In the genomic region with DNA sequence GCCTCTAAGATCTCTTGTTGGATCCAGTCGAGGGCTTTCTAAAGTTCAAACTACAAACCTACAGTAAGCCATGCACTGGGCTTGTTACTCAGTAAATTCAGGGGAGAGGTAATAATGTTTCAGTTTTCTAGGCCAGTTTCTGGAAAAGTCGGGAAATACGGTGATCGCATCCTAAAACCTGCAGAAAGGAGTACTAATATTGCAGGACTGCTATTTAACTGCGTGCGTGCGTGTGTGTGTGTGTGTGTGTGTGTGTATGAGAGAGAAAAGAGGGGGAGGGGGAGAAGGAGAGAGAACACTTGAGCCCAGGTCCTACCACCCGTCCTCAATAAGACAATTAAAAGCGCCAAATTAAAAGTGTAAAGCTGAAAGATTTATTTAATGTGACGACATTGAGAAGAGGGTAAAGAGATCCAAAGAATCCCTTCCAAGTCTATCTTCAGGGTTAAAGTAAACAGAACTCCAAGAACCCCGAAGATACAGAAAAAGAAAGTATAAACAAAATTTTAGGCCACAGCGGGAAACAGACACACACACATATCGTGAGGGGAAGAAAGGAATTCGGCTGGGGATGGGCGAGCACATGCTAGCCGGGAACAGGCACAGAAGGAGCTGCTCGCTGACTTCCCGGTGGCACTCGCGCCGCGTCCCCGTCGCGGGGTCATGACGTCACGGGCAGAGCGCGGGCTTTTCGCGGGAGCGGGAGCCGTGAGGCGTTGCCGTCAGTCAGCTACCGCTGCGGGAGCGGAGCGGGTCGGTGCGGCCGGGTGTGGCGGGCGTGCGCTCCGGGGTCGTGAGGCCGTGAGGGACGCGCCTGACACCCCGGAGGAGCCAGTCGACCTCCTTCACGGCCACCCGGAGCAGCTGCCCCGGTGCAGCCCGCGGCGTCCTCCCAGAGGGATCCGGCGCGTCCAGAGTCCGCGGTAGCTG, we compare ENCODE assay signal across 8 mouse cellular contexts. TPM values are rescaled to one million over a fixed set of nuclear protein-coding genes. Genes with fewer than 3 reads are reported as not detected.
A peak's percentile ranks its signal among the peaks of the same experiment; 100 is the strongest.
DNase-seq lines count a peak whose midpoint lies in the region; ATAC-seq and TF ChIP-seq lines count a peak whose summit lies in the region.

A gene (plus strand): TSS at position 694 of the 930 bp plus-strand sequence.

- WGBS in forebrain, embryonic 15.5 days: 4% methylated on average over 63 of the region's 63 CpGs
- WGBS in lung, embryonic 14.5 days: 4% methylated on average over 62 of the region's 63 CpGs
- WGBS in olfactory bulb, adult 2 months: 3% methylated on average over 63 of the region's 63 CpGs
- WGBS in thymus, adult 2 months: 4% methylated on average over 63 of the region's 63 CpGs

- H3K4me3 ChIP-seq in forebrain, embryonic 15.5 days: peak within 1 kb of the TSS; percentile 64
- peak within 1 kb of the TSS; percentile 75 for H3K4me3 ChIP-seq in layer of hippocampus, adult 2 months
- peak within 1 kb of the TSS; percentile 82 for H3K4me3 ChIP-seq in lung, embryonic 14.5 days (ENCODE audit: low read depth, low read length)
- H3K4me3 ChIP-seq in olfactory bulb, adult 2 months (ENCODE audit: insufficient read depth, low read depth, low read length): peak within 1 kb of the TSS; percentile 95
- H3K4me3 ChIP-seq in thymus, adult 2 months (ENCODE audit: control insufficient read depth, insufficient read depth, low read length): peak within 1 kb of the TSS; percentile 87

- intact Hi-C loops in heart, postnatal 36 days (cut with DNase I): loop anchor here (2.0 kb wide), 1 partner anchor 145 kb away; a partner anchor contains a TSS

- peak within 1 kb of the TSS; percentile 73 for H3K9ac ChIP-seq in forebrain, embryonic 15.5 days (replicated peaks)
- H3K9ac ChIP-seq in lung, embryonic 14.5 days: peak within 1 kb of the TSS; percentile 95

- peak; percentile 91 for DNase-seq in ES-CJ7 (ENCODE audit: low read depth, low spot score)
- DNase-seq in cerebellum, adult 11 months: peak; percentile 86
- peak; percentile 91 to 93 for DNase-seq in heart, postnatal 36 days
- DNase-seq in layer of hippocampus, adult 2 months (ENCODE audit: low spot score in 2 of 2): peak; percentile 88 to 96
- peak; percentile 96 for DNase-seq in lung, embryonic 14.5 days
- peak; percentile 92 for DNase-seq in thymus, adult 2 months

- H3K27me3 ChIP-seq in forebrain, embryonic 15.5 days: no peaks in the 10 kb centered on the region
- no peaks in the 10 kb centered on the region for H3K27me3 ChIP-seq in lung, embryonic 14.5 days (ENCODE audit: insufficient read depth, low read length)
- H3K27me3 ChIP-seq in thymus, adult 2 months (ENCODE audit: control insufficient read depth, insufficient read depth, low read length): no peaks in the 10 kb centered on the region

- peak; percentile 96 for ATAC-seq in forebrain, embryonic 15.5 days (replicated peaks)
- peak; percentile 97 for ATAC-seq in lung, embryonic 14.5 days (ENCODE audit: insufficient read depth)

- no peaks in the 10 kb centered on the region for H3K36me3 ChIP-seq in forebrain, embryonic 15.5 days
- H3K36me3 ChIP-seq in lung, embryonic 14.5 days (ENCODE audit: insufficient read depth): no peaks in the 10 kb centered on the region
- H3K36me3 ChIP-seq in thymus, adult 2 months (ENCODE audit: control insufficient read depth, insufficient read depth, low read length): no peaks in the 10 kb centered on the region

- peak within 1 kb of the TSS; percentile 54 for H3K4me2 ChIP-seq in forebrain, embryonic 15.5 days (replicated peaks)
- H3K4me2 ChIP-seq in lung, embryonic 14.5 days: peak within 1 kb of the TSS; percentile 77

- peak; percentile 64 for TF ChIP-seq POLR2A in olfactory bulb, adult 2 months (IDR thresholded peaks at IDR 0.05; ENCODE audit: insufficient read depth, low read depth, low read length)
- peak; percentile 76 for TF ChIP-seq POLR2A in thymus, adult 2 months (IDR thresholded peaks at IDR 0.05; ENCODE audit: control insufficient read depth, extremely low read depth, insufficient read depth, low read length, poor library complexity)

- no peak for TF ChIP-seq CTCF in layer of hippocampus, adult 2 months (conservative IDR thresholded peaks at IDR 0.05)
- no peak for TF ChIP-seq CTCF in lung, embryonic 14.5 days (IDR thresholded peaks at IDR 0.05; ENCODE audit: low read depth)
- TF ChIP-seq CTCF in olfactory bulb, adult 2 months (IDR thresholded peaks at IDR 0.05; ENCODE audit: insufficient read depth, low read depth, low read length): no peak
- peak; percentile 38; the same call in 1 of the 2 replicates for TF ChIP-seq CTCF in thymus, adult 2 months (IDR thresholded peaks at IDR 0.05; ENCODE audit: borderline replicate concordance, control insufficient read depth, extremely low read depth, insufficient read depth, low read length, poor library complexity)

- H3K4me1 ChIP-seq in forebrain, embryonic 15.5 days: peaks cover 11% of the 10 kb centered on the region
- H3K4me1 ChIP-seq in lung, embryonic 14.5 days (ENCODE audit: insufficient read depth): peaks cover 10% of the 10 kb centered on the region
- no peaks in the 10 kb centered on the region for H3K4me1 ChIP-seq in olfactory bulb, adult 2 months (ENCODE audit: control insufficient read depth, insufficient read depth, low read length)
- no peaks in the 10 kb centered on the region for H3K4me1 ChIP-seq in thymus, adult 2 months (replicated peaks; ENCODE audit: control insufficient read depth, insufficient read depth, low read length)

- peak within 1 kb of the TSS; percentile 67 for H3K27ac ChIP-seq in forebrain, embryonic 15.5 days (replicated peaks)
- H3K27ac ChIP-seq in layer of hippocampus, adult 2 months: peak within 1 kb of the TSS; percentile 93
- H3K27ac ChIP-seq in lung, embryonic 14.5 days (ENCODE audit: low read depth): peak within 1 kb of the TSS; percentile 85
- H3K27ac ChIP-seq in olfactory bulb, adult 2 months (ENCODE audit: insufficient read depth, low read depth, low read length): no peak within 1 kb of the TSS; the same call in 1 of the 2 replicates
- H3K27ac ChIP-seq in thymus, adult 2 months (ENCODE audit: control insufficient read depth, insufficient read depth, low read length): no peak within 1 kb of the TSS

- no peaks in the 10 kb centered on the region for H3K9me3 ChIP-seq in forebrain, embryonic 15.5 days
- no peaks in the 10 kb centered on the region for H3K9me3 ChIP-seq in lung, embryonic 14.5 days (ENCODE audit: low read depth, low read length)

RNA-seq across cellular contexts. Expression of the gene that starts here (rescaled TPM):
- polyA plus RNA-seq in forebrain, embryonic 15.5 days (2015; fragmentation: Nextera tagmentation; extraction: Ambion mirVana): 14.6 and 18.3 TPM in 2 replicates
- total RNA-seq in heart, postnatal 36 days (2021): 1 to 10 TPM; 2.6 to 3.4 TPM
- 1 to 10 TPM; 6.6 to 9.7 TPM for total RNA-seq in layer of hippocampus, adult 2 months (2021)
- 32.0 and 34.1 TPM in 2 replicates for polyA plus RNA-seq in lung, embryonic 14.5 days (2014; fragmentation: Nextera tagmentation; extraction: Ambion mirVana)
- polyA plus RNA-seq in olfactory bulb, adult 2 months (2012; ENCODE audit: insufficient read depth, insufficient read length, low replicate concordance, missing spikeins): not detected in 2 replicates
- polyA plus RNA-seq in thymus, adult 2 months (2012; rRNA removed): 7.6 and 11.5 TPM in 2 replicates

Comparison
In these comparisons a context has a peak if more than half of its experiments do, and no peak if none do; other contexts are left out.
1. H3K27ac ChIP-seq: peak in forebrain, embryonic 15.5 days (single experiment), layer of hippocampus, adult 2 months (single experiment) and lung, embryonic 14.5 days (single experiment); none in olfactory bulb, adult 2 months (single experiment) and thymus, adult 2 months (single experiment).
2. Peak in every context shown above with its lines, with median percentiles within 50 percentile points of each other: DNase-seq and H3K4me3 ChIP-seq.